Mouse (Mus musculus) layer of hippocampus, adult 9-11 months (tissue): ENCODE measurements around the gene Olfr372.

ENCODE experiments used
- DNase-seq: peaks from one replicate; pipeline ENCODE4 v3.0.0; 2022

Olfr372 gene

DNA sequence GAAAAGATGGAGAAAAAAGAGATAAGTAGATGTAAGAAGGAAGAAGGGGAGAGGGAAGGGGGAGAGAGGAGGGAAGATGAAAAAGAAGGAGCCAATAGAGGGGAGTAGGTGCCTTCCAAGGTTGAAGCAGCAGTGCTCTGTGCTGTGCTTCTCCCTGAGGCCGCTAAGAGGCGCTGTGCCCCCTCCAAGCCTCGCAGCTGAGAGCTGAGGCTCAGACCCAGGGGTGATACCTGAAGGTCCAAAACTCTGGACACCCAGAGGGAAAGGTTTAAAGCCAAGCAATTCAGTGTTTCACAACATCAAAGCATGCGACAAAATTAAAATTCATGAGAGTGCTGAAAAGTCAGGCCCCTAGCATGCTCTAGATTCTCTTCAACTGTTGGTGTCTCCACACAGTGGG, 64.1 kb downstream of the Olfr372 start:
- DNase-seq: no peak

DNA sequence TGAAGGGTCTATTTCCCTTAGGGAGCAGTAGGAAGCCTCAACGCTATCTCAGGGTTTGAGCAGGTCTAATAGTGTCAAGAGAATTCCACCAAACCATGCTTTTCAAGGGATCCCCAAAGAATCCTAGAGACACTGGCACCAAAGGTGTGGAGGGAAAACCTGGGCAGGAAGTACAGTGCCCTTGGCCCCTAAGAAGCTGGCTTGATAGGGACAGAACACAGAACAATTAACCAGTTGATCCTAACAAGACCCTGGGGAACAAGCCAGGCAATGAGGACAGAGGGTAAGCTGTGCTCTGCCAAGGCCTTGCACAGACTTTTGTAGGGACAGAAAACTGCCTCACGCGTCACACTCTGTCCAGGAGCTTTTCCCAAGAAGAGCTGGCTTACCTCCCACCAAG, 65.7 kb downstream of the Olfr372 start, which contains the start of gene Olfr374:
Gene Olfr374 (plus strand): TSS at position 301 of the 400 bp plus-strand sequence.
- no peak for DNase-seq
